Mouse (Mus musculus): ENCODE measurements at regions not wholly inside any gene's neighbourhood (a gene's known extent, or its start where the extent isn't known, plus 50 kb on each side); places are given as distances from the start of the nearest gene placed in this dataset.

- no peak for DNase-seq (ENCODE audit: low spot score)
Measured at GRCm38 (mm10) chr1:105206216-105206615, 150.3 kb downstream of the Rnf152 start.

- DNase-seq (ENCODE audit: low spot score), result no peak
Measured at GRCm38 (mm10) chr1:105199305-105199704, 157.2 kb downstream of the Rnf152 start.

GRCm38 (mm10) chr1:105191126-105191525, 165.4 kb downstream of the Rnf152 start:
- no peak for DNase-seq (ENCODE audit: low spot score)

- DNase-seq (ENCODE audit: low spot score), result no peak
Measured at GRCm38 (mm10) chr1:105188920-105189266, 167.6 kb downstream of the Rnf152 start.

GRCm38 (mm10) chr1:105188210-105188919, 168.1 kb downstream of the Rnf152 start:
- no peak for DNase-seq (ENCODE audit: low spot score)

GRCm38 (mm10) chr1:105184470-105184869, 172.0 kb downstream of the Rnf152 start:
- DNase-seq (ENCODE audit: low spot score), result no peak

- peak; percentile 29 for DNase-seq (ENCODE audit: low spot score)
Measured at GRCm38 (mm10) chr1:105179371-105179823, 177.1 kb downstream of the Rnf152 start.

GRCm38 (mm10) chr1:105178773-105179172, 177.7 kb downstream of the Rnf152 start:
- no peak for DNase-seq (ENCODE audit: low spot score)

- DNase-seq (ENCODE audit: low spot score), result no peak
Measured at GRCm38 (mm10) chr1:105177938-105178337, 178.6 kb downstream of the Rnf152 start.

- DNase-seq (ENCODE audit: low spot score), result no peak
Measured at GRCm38 (mm10) chr1:105177015-105177762, 179.3 kb downstream of the Rnf152 start.

- no peak for DNase-seq (ENCODE audit: low spot score)
Measured at GRCm38 (mm10) chr1:105170979-105171378, 185.5 kb downstream of the Rnf152 start.

- no peak for DNase-seq (ENCODE audit: low spot score)
Measured at GRCm38 (mm10) chr1:105170114-105170506, 186.4 kb downstream of the Rnf152 start.

GRCm38 (mm10) chr1:105169455-105170113, 186.9 kb downstream of the Rnf152 start:
- no peak for DNase-seq (ENCODE audit: low spot score)

GRCm38 (mm10) chr1:105168808-105169207, 187.7 kb downstream of the Rnf152 start:
- no peak for DNase-seq (ENCODE audit: low spot score)

GRCm38 (mm10) chr1:105157459-105158124, 198.9 kb downstream of the Rnf152 start:
- DNase-seq (ENCODE audit: low spot score), result no peak

GRCm38 (mm10) chr1:105152175-105152828, 204.2 kb downstream of the Rnf152 start:
- no peak for DNase-seq (ENCODE audit: low spot score)

- no peak for DNase-seq (ENCODE audit: low spot score)
Measured at GRCm38 (mm10) chr1:105151466-105151846, 205.1 kb downstream of the Rnf152 start.

GRCm38 (mm10) chr1:105150624-105151465, 205.7 kb downstream of the Rnf152 start:
- no peak for DNase-seq (ENCODE audit: low spot score)

GRCm38 (mm10) chr1:105148792-105149191, 207.7 kb downstream of the Rnf152 start:
- no peak for DNase-seq (ENCODE audit: low spot score)

GRCm38 (mm10) chr1:105148048-105148447, 208.5 kb downstream of the Rnf152 start:
- DNase-seq (ENCODE audit: low spot score), result no peak

- no peak for DNase-seq (ENCODE audit: low spot score)
Measured at GRCm38 (mm10) chr1:105123936-105124335, 232.6 kb downstream of the Rnf152 start.
